Mouse (Mus musculus) C2C12 (cell line): ENCODE results near the gene Atf2. TPM values are rescaled to one million over a fixed set of nuclear protein-coding genes. Genes with fewer than 3 reads are reported as not detected.

Experiments
- H3K27me3 ChIP-seq: one replicate; pipeline ENCODE4 v1.6.1; 2011; ENCODE audit not compliant: control insufficient read depth, insufficient read depth, insufficient read length
- H3K36me3 ChIP-seq: one replicate; pipeline ENCODE4 v1.6.1; 2011; ENCODE audit not compliant: control insufficient read depth, insufficient read depth
- H3K4me3 ChIP-seq: one replicate; pipeline ENCODE4 v1.5.1; 2011; ENCODE audit warnings: mild to moderate bottlenecking, control low read depth; ENCODE audit not compliant: poor library complexity, insufficient read depth, severe bottlenecking
- H3K79me2 ChIP-seq: one replicate; pipeline ENCODE4 v1.6.1; 2011; ENCODE audit not compliant: control insufficient read depth, insufficient read depth
- H3K79me3 ChIP-seq: one replicate; pipeline ENCODE4 v1.6.1; 2011; ENCODE audit warnings: low read depth, control low read depth
- H3ac ChIP-seq: one replicate; pipeline ENCODE3; 2011; ENCODE audit warnings: low read depth; ENCODE audit not compliant: control insufficient read depth, insufficient read length
- CEBPB ChIP-seq: IDR thresholded peaks from one replicate; pipeline ENCODE4 v1.6.1; 2011; ENCODE audit warnings: low read depth, mild to moderate bottlenecking, control low read depth, moderate library complexity
- CTCF ChIP-seq: IDR thresholded peaks from one replicate; pipeline ENCODE4 v1.5.1; 2011; ENCODE audit not compliant: control insufficient read depth, insufficient read depth, insufficient read length
- FOSL1 ChIP-seq: IDR thresholded peaks from one replicate; pipeline ENCODE4 v1.8.0; 2011; ENCODE audit warnings: mild to moderate bottlenecking, low read length; ENCODE audit not compliant: poor library complexity, insufficient read depth, severe bottlenecking
- MAX ChIP-seq: IDR thresholded peaks from one replicate; pipeline ENCODE4 v1.6.1; 2011; ENCODE audit warnings: mild to moderate bottlenecking, control low read depth
- MYOD1 ChIP-seq: IDR thresholded peaks from one replicate; pipeline ENCODE4 v1.6.1; 2011; ENCODE audit warnings: low read depth; ENCODE audit not compliant: control insufficient read depth, insufficient read length
- MYOG ChIP-seq: IDR thresholded peaks from one replicate; pipeline ENCODE4 v1.6.1; 2011; ENCODE audit not compliant: control insufficient read depth, insufficient read length; ENCODE audit errors: extremely low read depth
- USF1 ChIP-seq: IDR thresholded peaks from one replicate; pipeline ENCODE4 v1.6.1; 2011; ENCODE audit warnings: low read depth, mild to moderate bottlenecking, control low read depth, moderate library complexity
- polyA plus RNA-seq: library from polyadenylated mRNA; unstranded; fragments of >200 nt; fragmentation: generic; extraction: Trizol; gene quantifications from one replicate; pipeline ENCODE4 v1.2.1, GENCODE M21; 2012; ENCODE audit warnings: missing spikeins

The Atf2 gene
- polyA plus RNA-seq, 1 experiment, result 7.7 TPM

DNA sequence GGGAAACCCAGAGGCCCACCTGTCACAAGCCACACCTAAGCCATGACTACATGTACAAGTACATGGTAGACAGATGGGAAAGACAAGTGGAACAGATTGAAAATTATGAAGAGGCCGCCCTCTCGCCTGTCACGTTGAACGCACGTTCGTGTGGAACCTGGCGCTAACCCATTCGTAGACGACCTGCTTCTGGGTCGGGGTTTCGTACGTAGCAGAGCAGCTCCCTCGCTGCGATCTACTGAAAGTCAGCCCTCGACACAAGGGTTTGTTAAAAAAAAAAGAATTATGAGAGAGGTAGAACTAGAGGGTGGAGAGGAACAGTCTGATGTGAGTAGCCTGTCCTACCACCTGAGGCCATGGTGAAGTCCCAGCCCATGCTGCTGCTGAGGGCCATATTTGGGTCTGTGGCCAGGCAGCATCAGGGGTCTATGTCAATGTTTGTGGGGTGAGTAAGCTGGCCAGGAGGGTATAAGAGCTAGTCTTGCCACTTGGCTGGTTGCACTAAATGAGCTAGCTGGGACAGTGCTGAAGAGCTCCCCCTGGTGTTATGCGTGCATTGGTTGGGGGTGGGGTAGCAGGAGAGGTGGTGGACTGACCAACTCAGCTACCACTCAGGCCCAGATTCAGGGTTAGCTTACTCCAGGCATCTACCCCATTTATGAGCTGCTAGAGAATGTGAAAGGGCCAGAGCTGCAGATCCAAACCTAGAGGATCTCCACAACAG is 24.5 kb downstream of the Atf2 start:
- Histone ChIP-seq H3K36me3 (peaks cover 35% of the 10 kb centered on the region), H3K79me2 (peaks cover 48% of the 10 kb centered on the region), H3K27me3 (no peaks in the 10 kb centered on the region), H3ac (no peak overlapping the region), H3K79me3 (peaks cover 20% of the 10 kb centered on the region), H3K4me3 (no peak overlapping the region)
- TF ChIP-seq CEBPB (no peak), MYOG (no peak), CTCF (peak; percentile 51), MYOD1 (no peak), MAX (no peak), FOSL1 (no peak)

DNA sequence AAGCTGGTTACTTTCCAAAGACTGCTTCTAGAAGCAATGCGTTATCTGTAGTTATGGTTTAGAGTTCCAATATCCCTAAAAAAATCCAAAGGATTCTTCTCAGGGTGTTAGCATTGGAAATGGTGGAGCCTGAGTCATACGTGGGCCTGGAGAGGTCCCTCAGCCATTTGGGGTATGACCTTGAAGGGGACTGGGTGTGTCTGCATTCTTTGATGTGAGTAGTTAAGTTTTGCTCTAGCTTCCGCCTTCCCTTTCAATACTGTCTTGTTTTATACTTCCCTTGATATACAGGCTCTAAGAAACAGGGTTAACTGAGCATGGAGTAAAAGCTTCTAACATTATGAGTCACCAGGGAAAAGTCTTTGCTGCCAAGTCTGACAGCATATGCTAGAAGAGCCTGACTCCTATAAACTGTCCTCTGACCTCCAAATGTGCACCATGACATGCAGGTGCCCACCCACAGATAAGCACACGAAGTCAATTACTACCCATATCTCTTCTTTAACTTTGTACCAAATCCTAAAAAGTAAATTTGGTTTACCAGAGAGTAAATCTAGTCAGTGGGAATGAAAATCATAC is 32.3 kb downstream of the Atf2 start:
- no peaks in the 10 kb centered on the region for H3K27me3 ChIP-seq
- H3K79me3 ChIP-seq, result peaks cover 8% of the 10 kb centered on the region
- H3K36me3 ChIP-seq, result peaks cover 8% of the 10 kb centered on the region
- TF ChIP-seq MYOD1, result no peak
- no peak for TF ChIP-seq CEBPB
- no peak overlapping the region for H3K4me3 ChIP-seq
- H3K79me2 ChIP-seq, result peaks cover 43% of the 10 kb centered on the region
- no peak overlapping the region for H3ac ChIP-seq

DNA sequence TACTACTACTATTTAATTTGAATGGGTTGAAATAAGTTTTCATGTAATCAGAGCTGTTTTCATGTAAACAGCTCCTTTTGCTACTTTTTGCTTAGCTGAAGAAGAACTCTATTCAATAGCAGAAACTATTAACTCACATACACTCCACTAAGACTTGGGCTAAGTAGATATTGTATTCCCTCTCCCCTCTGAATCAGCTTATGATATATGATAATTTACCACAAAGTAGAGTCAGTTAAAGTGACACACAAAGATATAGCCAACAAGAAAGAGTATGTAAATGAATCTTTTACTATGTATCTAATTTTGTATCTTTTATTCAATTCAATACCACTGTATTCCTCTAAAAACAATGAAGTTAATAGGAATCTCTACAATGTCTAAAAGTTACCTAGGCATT is 35.1 kb downstream of the Atf2 start:
- Histone ChIP-seq H3K79me2 (peaks cover 34% of the 10 kb centered on the region), H3K4me3 (no peak overlapping the region), H3ac (no peak overlapping the region), H3K79me3 (peaks cover 3% of the 10 kb centered on the region), H3K36me3 (no peaks in the 10 kb centered on the region), H3K27me3 (no peaks in the 10 kb centered on the region)
- TF ChIP-seq MYOD1 (no peak), USF1 (no peak), FOSL1 (no peak), CEBPB (no peak), MYOG (no peak), MAX (no peak), CTCF (no peak)

DNA sequence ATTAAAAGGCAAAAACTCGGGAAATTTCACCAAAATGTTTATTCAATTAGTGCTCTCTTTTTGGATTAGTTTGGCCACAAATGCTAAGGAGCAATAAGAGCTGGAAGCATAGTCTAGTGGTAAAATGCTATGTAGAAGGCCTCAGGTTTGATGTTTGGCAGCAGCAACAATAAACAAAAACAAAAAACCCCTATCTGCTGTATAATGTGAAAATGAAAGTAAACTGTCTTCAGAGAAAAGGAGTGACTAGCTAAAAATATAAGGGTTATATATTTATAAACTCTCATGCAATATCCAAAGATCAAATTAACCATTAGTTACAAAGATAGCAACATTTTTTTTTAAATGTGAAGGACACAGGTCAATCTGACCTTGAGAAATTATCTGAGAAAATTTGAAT is 36.2 kb downstream of the Atf2 start:
- peaks cover 34% of the 10 kb centered on the region for H3K79me2 ChIP-seq
- no peak overlapping the region for H3K4me3 ChIP-seq
- TF ChIP-seq FOSL1 (no peak), USF1 (no peak), MYOG (no peak), MAX (no peak), MYOD1 (no peak), CEBPB (no peak), CTCF (no peak)
- peaks cover 3% of the 10 kb centered on the region for H3K79me3 ChIP-seq
- no peaks in the 10 kb centered on the region for H3K27me3 ChIP-seq
- no peak overlapping the region for H3ac ChIP-seq
- no peaks in the 10 kb centered on the region for H3K36me3 ChIP-seq

DNA sequence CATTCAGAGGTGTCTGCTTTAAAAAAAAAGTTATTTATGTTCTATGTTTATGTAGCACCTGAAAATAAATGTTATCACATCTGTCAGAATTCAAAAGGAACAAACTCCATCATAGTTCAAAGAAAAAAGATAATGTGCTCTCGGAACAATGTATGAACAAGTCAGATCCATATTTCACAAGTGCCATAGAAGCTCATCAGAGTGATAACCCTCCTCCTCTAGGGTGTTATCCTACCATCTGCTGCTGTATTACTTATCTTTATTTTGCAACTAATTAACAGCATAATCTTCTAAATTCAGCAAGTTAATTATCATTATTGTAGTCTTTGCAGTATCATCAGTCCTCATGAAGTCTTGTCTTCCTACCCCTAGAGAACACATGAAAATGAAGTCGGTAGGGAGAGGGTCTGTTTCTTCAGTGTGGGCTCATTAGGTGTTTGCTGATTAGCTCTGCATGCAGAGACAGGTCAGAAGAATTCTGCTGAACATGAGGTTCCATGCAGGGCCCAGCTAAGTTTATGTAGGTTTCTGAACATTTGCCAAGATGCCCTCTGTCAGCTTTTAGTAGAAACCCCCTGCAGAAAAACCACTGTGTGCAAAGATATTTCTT is 57.9 kb downstream of the Atf2 start:
- Histone ChIP-seq H3K79me2 (no peaks in the 10 kb centered on the region), H3ac (no peak overlapping the region)

DNA sequence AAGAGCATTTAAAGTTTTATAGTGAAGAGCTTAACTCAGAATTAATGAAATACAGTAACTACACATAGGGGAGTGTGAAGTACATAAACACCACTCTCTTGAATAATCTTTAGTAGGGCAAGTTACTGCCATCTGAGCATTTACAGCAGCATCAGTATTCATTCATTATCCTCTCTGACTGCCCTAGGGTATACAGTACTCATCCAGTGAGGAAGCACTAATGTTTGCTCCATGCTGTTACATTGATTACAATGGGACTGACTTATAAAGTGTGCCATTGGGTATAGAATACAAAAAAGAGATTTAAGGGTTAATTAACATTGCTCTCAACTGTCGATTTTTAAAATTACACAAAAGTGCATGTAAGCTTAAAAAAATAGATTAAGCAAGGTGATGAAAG is 59.2 kb downstream of the Atf2 start:
- H3K79me3 ChIP-seq, result no peaks in the 10 kb centered on the region
- H3K27me3 ChIP-seq, result no peaks in the 10 kb centered on the region
- TF ChIP-seq MYOG, result no peak
- no peak for TF ChIP-seq MAX
- no peak for TF ChIP-seq CEBPB
- no peak for TF ChIP-seq CTCF
- no peak for TF ChIP-seq USF1
- no peak for TF ChIP-seq FOSL1
- no peak for TF ChIP-seq MYOD1
- peaks cover 37% of the 10 kb centered on the region for H3K36me3 ChIP-seq
- H3ac ChIP-seq, result no peak overlapping the region
- no peak overlapping the region for H3K4me3 ChIP-seq
- H3K79me2 ChIP-seq, result no peaks in the 10 kb centered on the region

More for the DNA sequence above, 57.9 kb downstream of the Atf2 start:
- H3K36me3 ChIP-seq, result peaks cover 34% of the 10 kb centered on the region
- TF ChIP-seq CEBPB (no peak), MAX (no peak), FOSL1 (no peak)
- H3K4me3 ChIP-seq, result no peak overlapping the region
- H3K79me3 ChIP-seq, result no peaks in the 10 kb centered on the region
- H3K27me3 ChIP-seq, result no peaks in the 10 kb centered on the region
